Mouse (Mus musculus): ENCODE results near the gene Mdc1.

DNA sequence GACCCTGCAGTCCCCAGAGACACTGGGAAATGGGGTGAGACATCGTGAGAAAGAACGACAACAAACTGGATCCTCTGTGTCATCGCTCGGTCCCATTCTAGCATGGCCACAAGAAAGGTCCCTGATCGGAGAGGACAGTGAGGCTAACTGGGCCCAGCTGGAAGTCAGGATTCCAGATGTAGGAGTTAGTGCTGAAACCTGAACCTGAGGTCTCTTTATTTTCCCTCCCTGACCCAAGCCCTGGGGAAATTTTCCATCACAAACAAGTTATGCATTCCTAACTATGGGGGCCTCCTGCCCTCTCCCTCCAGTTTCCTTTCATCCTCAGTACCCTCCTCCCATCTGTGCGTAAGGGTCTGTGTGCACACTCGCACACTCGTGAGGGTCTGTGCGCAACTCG, 24.1 kb upstream of the Mdc1 start:
- TF ChIP-seq POLR2A (IDR thresholded peaks at IDR 0.05; ENCODE audit: borderline replicate concordance, insufficient read depth, low read length): no peak
- no peak for TF ChIP-seq CTCF (IDR thresholded peaks at IDR 0.05; ENCODE audit: borderline replicate concordance, insufficient read depth, low read depth, low read length)

Data from cerebellum, adult 2 months (tissue).